Mouse (Mus musculus) cortical plate, adult 2 months (tissue): ENCODE data around the gene Sorbs1.

Experiments used
- CTCF ChIP-seq: fragments of 200-500 bp; IDR thresholded peaks from 2 replicates; pipeline ENCODE4 v1.5.1; 2011; ENCODE audit warnings: mild to moderate bottlenecking, control low read depth, low read length; ENCODE audit not compliant: insufficient read depth; ENCODE audit errors: extremely low read depth
- POLR2A ChIP-seq: fragments of 200-500 bp; IDR thresholded peaks from 2 replicates; pipeline ENCODE4 v1.6.1; 2011; ENCODE audit warnings: mild to moderate bottlenecking, low read length, control low read depth; ENCODE audit not compliant: insufficient read depth; ENCODE audit errors: extremely low read depth

- no peak for TF ChIP-seq POLR2A
- TF ChIP-seq CTCF = no peak
Observed at GRCm38 (mm10) chr19:40487561-40487960, 26.0 kb downstream of the Sorbs1 start.
